Mouse (Mus musculus) bone marrow, adult 2 months (tissue): ENCODE results near the gene Slc15a2.

ENCODE experiments used
- CTCF ChIP-seq: fragments of 200-500 bp; IDR thresholded peaks from 2 replicates; pipeline ENCODE4 v1.5.1; 2011; ENCODE audit warnings: low read length, control low read depth; ENCODE audit not compliant: control insufficient read depth, insufficient read depth
- POLR2A ChIP-seq: fragments of 200-500 bp; IDR thresholded peaks from 2 replicates; pipeline ENCODE4 v1.6.1; 2011; ENCODE audit warnings: low read depth, mild to moderate bottlenecking, control low read depth, low read length, borderline replicate concordance; ENCODE audit not compliant: control insufficient read depth

- TF ChIP-seq CTCF (no peak), POLR2A (no peak)
Measured at GRCm38 (mm10) chr16:36739404-36739930, 45.3 kb downstream of the Slc15a2 start.
